ENCODE assay signal across 15 mouse cellular contexts in genomic region chr10:62066213-62066612, GRCm38 (mm10).
A peak's percentile ranks its signal among the peaks of the same experiment; 100 is the strongest.
DNase-seq lines count a peak whose midpoint lies in the region; ATAC-seq lines count a peak whose summit lies in the region.
"Had no signal": no experiment of that assay in that cellular context is flagged by ENCODE, and none has a peak within 500 bp of the region (broad histone marks: within the 10 kb centered on the region; RNA-seq: fewer than 3 reads in every experiment).

No protein-coding gene starts in this region.

- peak; percentile 90 for DNase-seq in heart, adult 11 months
- DNase-seq in heart, embryonic 10.5 days (ENCODE audit: low spot score): no peak
- DNase-seq in lung, postnatal 10 days: peak; percentile 61
- no peak for DNase-seq in lung, postnatal 25 days (ENCODE audit: low spot score)
- peak; percentile 41 for DNase-seq in kidney, postnatal 10 days
- no peak for DNase-seq in embryo, embryonic 10 days (ENCODE audit: low spot score)
- DNase-seq: cerebellum, adult 9-10 months; heart, adult 2 months; heart, postnatal 36 days; layer of hippocampus, adult 9-11 months; right cerebral cortex, postnatal 14 days had no signal

- no peaks in the 10 kb centered on the region for H3K9me3 ChIP-seq in heart, embryonic 10.5 days
- no peaks in the 10 kb centered on the region for H3K9me3 ChIP-seq in forebrain, embryonic 15.5 days

- no peak overlapping the region for H3K27ac ChIP-seq in heart, embryonic 10.5 days
- H3K27ac ChIP-seq in forebrain, embryonic 15.5 days (replicated peaks): no peak overlapping the region
- H3K27ac ChIP-seq: heart, adult 2 months had no signal

- H3K27me3 ChIP-seq in heart, embryonic 10.5 days (ENCODE audit: insufficient read depth, poor library complexity, severe bottlenecking): peaks cover 20% of the 10 kb centered on the region; the same call in 1 of the 2 replicates
- H3K27me3 ChIP-seq in forebrain, embryonic 15.5 days: no peaks in the 10 kb centered on the region

- H3K4me1 ChIP-seq in heart, embryonic 10.5 days: peaks cover 5% of the 10 kb centered on the region
- peaks cover 1% of the 10 kb centered on the region for H3K4me1 ChIP-seq in forebrain, embryonic 15.5 days

- no peak for ATAC-seq in erythroblast, adult 5-6 weeks (replicated peaks; ENCODE audit: low FRiP score, poor library complexity, severe bottlenecking)
- no peak for ATAC-seq in forebrain, embryonic 15.5 days (replicated peaks)
- ATAC-seq: inflammation-experienced regulatory T-cells, adult 6 months; Patski had no signal

- H3K4me3 ChIP-seq in heart, embryonic 10.5 days: no peak overlapping the region
- no peak overlapping the region for H3K4me3 ChIP-seq in forebrain, embryonic 15.5 days
- H3K4me3 ChIP-seq: heart, adult 2 months had no signal

- no peak overlapping the region for H3K9ac ChIP-seq in forebrain, embryonic 15.5 days (replicated peaks)

- no peaks in the 10 kb centered on the region for H3K36me3 ChIP-seq in heart, embryonic 10.5 days
- no peaks in the 10 kb centered on the region for H3K36me3 ChIP-seq in forebrain, embryonic 15.5 days

- H3K4me2 ChIP-seq in forebrain, embryonic 15.5 days (replicated peaks): no peak overlapping the region

- 38% methylated on average over 7 of the region's 7 CpGs for whole genome bisulfite sequencing in heart, embryonic 10.5 days
- WGBS in forebrain, embryonic 15.5 days: 75% methylated on average over 7 of the region's 7 CpGs

Comparison
In these comparisons a context has a peak if more than half of its experiments do, and no peak if none do; other contexts are left out.
1. DNase-seq: peak in heart, adult 11 months (single experiment), lung, postnatal 10 days (single experiment) and kidney, postnatal 10 days (single experiment); none in heart, embryonic 10.5 days (single experiment), lung, postnatal 25 days (single experiment) and embryo, embryonic 10 days (single experiment).